ENCODE assay signal across 23 mouse cellular contexts in genomic region chr12:97157748-97158147, GRCm38 (mm10).
DNase-seq lines count a peak whose midpoint lies in the region; ATAC-seq and TF ChIP-seq lines count a peak whose summit lies in the region.
"Had no signal": no experiment of that assay in that cellular context is flagged by ENCODE, and none has a peak within 500 bp of the region (broad histone marks: within the 10 kb centered on the region; RNA-seq: fewer than 3 reads in every experiment).

No protein-coding gene starts in this region.

- no peak overlapping the region for H3K4me2 ChIP-seq in forebrain, embryonic 16.5 days (ENCODE audit: low read length)
- H3K4me2 ChIP-seq in forebrain, embryonic 14.5 days (ENCODE audit: low read length), result no peak overlapping the region
- H3K4me2 ChIP-seq in kidney, embryonic 15.5 days, result 0 out of 2 replicates have a peak overlapping the region, but pooled peaks have one; percentile 9
- H3K4me2 ChIP-seq in kidney, postnatal 0 days (ENCODE audit: low read length), result no peak overlapping the region
- H3K4me2 ChIP-seq: embryonic facial prominence, embryonic 12.5 days had no signal

- DNase-seq in forebrain, embryonic 14.5 days (ENCODE audit: low spot score), result no peak
- DNase-seq in kidney, postnatal 36 days, result no peak
- DNase-seq in kidney, postnatal 0 days (ENCODE audit: low spot score), result peak; percentile 15
- DNase-seq in kidney, adult 9 months, result no peak
- DNase-seq in layer of hippocampus, adult 8-10 months (ENCODE audit: low spot score in 2 of 2), result no peak
- DNase-seq: adrenal gland, adult 8-10 months; B cell, adult 2 months; cerebellum, adult 11-12 months; cerebellum, adult 2 months; cerebellum, adult 9-10 months; cerebellum, postnatal 10 days; cerebellum, postnatal 25 days; forebrain, postnatal 0 days had no signal

- H3K9ac ChIP-seq in forebrain, embryonic 16.5 days (replicated peaks; ENCODE audit: low read depth, low read length), result no peak overlapping the region
- no peak overlapping the region for H3K9ac ChIP-seq in forebrain, embryonic 14.5 days (ENCODE audit: low read length)
- no peak overlapping the region for H3K9ac ChIP-seq in kidney, embryonic 15.5 days
- no peak overlapping the region for H3K9ac ChIP-seq in kidney, postnatal 0 days (ENCODE audit: low read depth, low read length)
- H3K9ac ChIP-seq: embryonic facial prominence, embryonic 12.5 days; forebrain, postnatal 0 days had no signal

- no peaks in the 10 kb centered on the region for H3K36me3 ChIP-seq in forebrain, embryonic 16.5 days (ENCODE audit: control insufficient read depth, insufficient read depth)
- H3K36me3 ChIP-seq in forebrain, embryonic 14.5 days (ENCODE audit: control insufficient read depth, insufficient read depth, low read length), result no peaks in the 10 kb centered on the region
- H3K36me3 ChIP-seq in kidney, embryonic 15.5 days, result no peaks in the 10 kb centered on the region
- H3K36me3 ChIP-seq in kidney, postnatal 0 days (ENCODE audit: insufficient read depth, low read length), result no peaks in the 10 kb centered on the region
- H3K36me3 ChIP-seq: embryonic facial prominence, embryonic 10.5 days; embryonic facial prominence, embryonic 12.5 days; G1E had no signal

- TF ChIP-seq CTCF in kidney, postnatal 0 days (IDR thresholded peaks at IDR 0.05; ENCODE audit: low read depth), result no peak

- no peaks in the 10 kb centered on the region for H3K9me3 ChIP-seq in forebrain, embryonic 16.5 days (ENCODE audit: control insufficient read depth, low read length)
- H3K9me3 ChIP-seq in forebrain, embryonic 14.5 days (replicated peaks; ENCODE audit: control insufficient read depth, low read length), result no peaks in the 10 kb centered on the region
- no peaks in the 10 kb centered on the region for H3K9me3 ChIP-seq in kidney, embryonic 15.5 days (replicated peaks)
- H3K9me3 ChIP-seq in kidney, postnatal 0 days (replicated peaks; ENCODE audit: low read length), result no peaks in the 10 kb centered on the region
- H3K9me3 ChIP-seq: embryonic facial prominence, embryonic 10.5 days; embryonic facial prominence, embryonic 12.5 days had no signal

- no peak for ATAC-seq in forebrain, embryonic 16.5 days
- no peak for ATAC-seq in forebrain, embryonic 14.5 days
- peak; percentile 26; the same call in 1 of the 2 replicates for ATAC-seq in kidney, embryonic 15.5 days (replicated peaks; ENCODE audit: low FRiP score)
- no peak; the same call in 1 of the 2 replicates for ATAC-seq in kidney, postnatal 0 days (replicated peaks; ENCODE audit: low FRiP score, low read depth)
- ATAC-seq in megakaryocyte progenitor cell, adult 5-6 weeks (replicated peaks; ENCODE audit: poor library complexity), result 0 out of 2 replicates have a peak, but pooled peaks have one; percentile 23
- ATAC-seq: activated CD4-positive, CD25-positive, alpha-beta regulatory T cell, adult 4 months; CD4-positive, CD25-positive, alpha-beta regulatory T cell, adult 4 months; forebrain, postnatal 0 days; Patski had no signal

- peak overlapping the region; percentile 44; the same call in 1 of the 2 replicates for H3K27ac ChIP-seq in forebrain, embryonic 16.5 days (ENCODE audit: low read length)
- H3K27ac ChIP-seq in forebrain, embryonic 14.5 days (ENCODE audit: low read depth, low read length), result no peak overlapping the region
- peak overlapping the region; percentile 58 for H3K27ac ChIP-seq in kidney, embryonic 15.5 days
- no peak overlapping the region for H3K27ac ChIP-seq in kidney, postnatal 0 days
- H3K27ac ChIP-seq: embryonic facial prominence, embryonic 10.5 days; embryonic facial prominence, embryonic 12.5 days had no signal

- no peaks in the 10 kb centered on the region for H3K27me3 ChIP-seq in forebrain, embryonic 16.5 days (replicated peaks; ENCODE audit: control insufficient read depth, insufficient read depth, low read length)
- H3K27me3 ChIP-seq in forebrain, embryonic 14.5 days (replicated peaks; ENCODE audit: control insufficient read depth, insufficient read depth, low read length), result no peaks in the 10 kb centered on the region
- no peaks in the 10 kb centered on the region for H3K27me3 ChIP-seq in kidney, embryonic 15.5 days
- H3K27me3 ChIP-seq in kidney, postnatal 0 days (ENCODE audit: insufficient read depth, low read length), result no peaks in the 10 kb centered on the region
- H3K27me3 ChIP-seq: CH12.LX; embryonic facial prominence, embryonic 12.5 days; Patski had no signal

- H3K4me1 ChIP-seq in forebrain, embryonic 16.5 days (replicated peaks; ENCODE audit: control insufficient read depth, insufficient read depth, low read length), result no peaks in the 10 kb centered on the region
- no peaks in the 10 kb centered on the region for H3K4me1 ChIP-seq in forebrain, embryonic 14.5 days (ENCODE audit: control insufficient read depth, insufficient read depth, low read length)
- H3K4me1 ChIP-seq in kidney, embryonic 15.5 days, result peaks cover 17% of the 10 kb centered on the region
- H3K4me1 ChIP-seq in kidney, postnatal 0 days (replicated peaks; ENCODE audit: insufficient read depth, low read length), result no peaks in the 10 kb centered on the region
- H3K4me1 ChIP-seq: embryonic facial prominence, embryonic 10.5 days; embryonic facial prominence, embryonic 12.5 days had no signal

- H3K4me3 ChIP-seq in forebrain, embryonic 16.5 days (replicated peaks; ENCODE audit: low read length), result no peak overlapping the region
- no peak overlapping the region for H3K4me3 ChIP-seq in forebrain, embryonic 14.5 days (ENCODE audit: low read depth, low read length)
- H3K4me3 ChIP-seq in kidney, embryonic 15.5 days (replicated peaks), result no peak overlapping the region
- H3K4me3 ChIP-seq in kidney, postnatal 0 days (replicated peaks; ENCODE audit: low read depth, low read length), result no peak overlapping the region
- H3K4me3 ChIP-seq: embryonic facial prominence, embryonic 10.5 days; embryonic facial prominence, embryonic 12.5 days had no signal

Comparison
In these comparisons a context has a peak if more than half of its experiments do, and no peak if none do; other contexts are left out.
1. ATAC-seq: peak in kidney, embryonic 15.5 days (single experiment) and megakaryocyte progenitor cell, adult 5-6 weeks (single experiment); none in forebrain, embryonic 16.5 days (single experiment), forebrain, embryonic 14.5 days (single experiment) and kidney, postnatal 0 days (single experiment).
2. H3K27ac ChIP-seq: peak in forebrain, embryonic 16.5 days (single experiment) and kidney, embryonic 15.5 days (single experiment); none in forebrain, embryonic 14.5 days (single experiment) and kidney, postnatal 0 days (single experiment).